Mouse (Mus musculus): ENCODE data around the gene Trpv3. TPM values are rescaled to one million over a fixed set of nuclear protein-coding genes. Genes with fewer than 3 reads are reported as not detected.
A peak's percentile ranks its signal among the peaks of the same experiment; 100 is the strongest.

Gene Trpv3
- total RNA-seq (2021): under 1 TPM; 0.54 to 0.59 TPM
- long read RNA-seq, experiment 1: 0 reads
- long read RNA-seq, experiment 2: 0 reads

DNA sequence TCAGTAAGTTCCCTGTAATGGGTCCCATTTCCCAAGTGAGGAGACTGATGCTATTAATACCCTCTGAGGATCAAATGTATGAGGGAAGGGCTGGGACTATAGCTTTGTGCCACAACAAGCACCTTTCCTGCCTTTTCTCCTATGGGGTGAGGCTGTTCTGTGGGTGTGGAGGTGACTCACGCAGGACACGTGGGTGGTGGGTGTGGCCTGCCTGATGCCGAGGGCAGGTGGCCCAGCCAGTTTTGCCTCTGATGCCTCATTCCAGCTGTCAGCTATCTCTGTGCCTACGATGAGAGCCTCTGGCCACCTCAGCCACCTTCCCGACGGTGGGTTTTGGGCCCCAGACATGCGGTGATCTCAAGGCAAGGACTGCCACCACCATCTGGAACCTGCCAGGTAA, at the start of gene Trpv3:
Trpv3 (plus strand) TSS at position 122 of the 400 bp plus-strand sequence.
- TF ChIP-seq CTCF (conservative IDR thresholded peaks at IDR 0.05): no peak
- no peak for DNase-seq (ENCODE audit: low spot score in 2 of 2)

GRCm38 (mm10) chr11:73219671-73220070, 47.5 kb upstream of the Trpv3 start:
- H3K4me3 ChIP-seq: no peak overlapping the region
- TF ChIP-seq CTCF (conservative IDR thresholded peaks at IDR 0.05): peak; percentile 55
- no peak for DNase-seq (ENCODE audit: low spot score in 2 of 2)
- H3K27ac ChIP-seq: no peak overlapping the region

More for the DNA sequence above, at the start of gene Trpv3:
- H3K27ac ChIP-seq: no peak within 1 kb of the TSS
- H3K4me3 ChIP-seq: no peak within 1 kb of the TSS

DNA sequence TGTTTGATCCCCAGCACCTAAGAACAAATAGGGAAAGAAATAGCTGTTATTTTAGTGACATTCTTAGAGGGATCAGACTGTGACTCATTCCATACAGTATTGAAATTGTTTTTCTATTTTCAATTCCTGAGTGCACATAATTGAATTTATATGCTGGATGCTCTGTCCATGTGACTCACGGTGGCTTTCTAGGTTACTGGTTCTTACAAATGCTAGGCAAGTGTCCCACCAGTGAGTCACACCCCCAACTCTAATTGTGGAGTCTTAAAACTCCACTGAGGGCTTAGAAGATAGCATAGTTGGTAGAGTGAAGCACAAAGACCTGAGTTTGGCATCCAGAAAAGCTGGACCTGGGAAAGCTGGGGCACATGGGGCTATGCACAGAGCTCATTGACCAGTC, 46.5 kb upstream of the Trpv3 start:
- no peak overlapping the region for H3K27ac ChIP-seq
- TF ChIP-seq CTCF (conservative IDR thresholded peaks at IDR 0.05): no peak
- no peak overlapping the region for H3K4me3 ChIP-seq
- no peak for DNase-seq (ENCODE audit: low spot score in 2 of 2)

- Histone ChIP-seq H3K4me3 (no peak overlapping the region), H3K27ac (no peak overlapping the region)
- TF ChIP-seq CTCF (conservative IDR thresholded peaks at IDR 0.05): no peak
- no peak for DNase-seq (ENCODE audit: low spot score in 2 of 2)
These were observed 44.3 kb upstream of the Trpv3 start for GRCm38 (mm10) chr11:73222846-73223245.

GRCm38 (mm10) chr11:73223966-73224365, 43.2 kb upstream of the Trpv3 start:
- TF ChIP-seq CTCF (conservative IDR thresholded peaks at IDR 0.05): peak; percentile 63
- H3K4me3 ChIP-seq: no peak overlapping the region
- no peak for DNase-seq (ENCODE audit: low spot score in 2 of 2)
- no peak overlapping the region for H3K27ac ChIP-seq

GRCm38 (mm10) chr11:73225856-73226255, 41.3 kb upstream of the Trpv3 start:
- Histone ChIP-seq H3K27ac (no peak overlapping the region), H3K4me3 (no peak overlapping the region)
- no peak for DNase-seq (ENCODE audit: low spot score in 2 of 2)
- no peak for TF ChIP-seq CTCF (conservative IDR thresholded peaks at IDR 0.05)

GRCm38 (mm10) chr11:73228881-73229280, 38.3 kb upstream of the Trpv3 start:
- H3K27ac ChIP-seq: no peak overlapping the region
- H3K4me3 ChIP-seq: no peak overlapping the region
- no peak for TF ChIP-seq CTCF (conservative IDR thresholded peaks at IDR 0.05)

DNA sequence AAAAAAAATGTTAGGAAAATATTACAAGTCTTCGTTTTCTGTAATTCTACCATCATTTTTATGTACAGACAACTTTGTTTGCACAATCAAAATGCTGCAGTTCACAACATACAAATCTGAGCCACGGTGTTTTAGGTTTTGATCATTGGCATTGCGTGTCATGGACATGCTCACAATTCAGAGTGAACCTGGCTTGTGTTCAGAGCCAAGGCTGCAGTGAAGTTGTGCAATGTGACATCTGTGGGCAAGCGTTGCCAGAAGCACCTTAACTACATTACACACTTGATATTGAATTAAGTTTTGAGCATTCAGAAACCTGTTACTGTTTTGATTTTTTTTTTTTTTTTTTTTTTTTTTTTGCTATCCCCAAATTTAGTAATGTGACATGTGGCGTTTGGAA, 37.1 kb upstream of the Trpv3 start:
- no peak for DNase-seq (ENCODE audit: low spot score in 2 of 2)
- Histone ChIP-seq H3K4me3 (no peak overlapping the region), H3K27ac (no peak overlapping the region)
- no peak for TF ChIP-seq CTCF (conservative IDR thresholded peaks at IDR 0.05)

More at GRCm38 (mm10) chr11:73228881-73229280, 38.3 kb upstream of the Trpv3 start:
- no peak for DNase-seq (ENCODE audit: low spot score in 2 of 2)

DNA sequence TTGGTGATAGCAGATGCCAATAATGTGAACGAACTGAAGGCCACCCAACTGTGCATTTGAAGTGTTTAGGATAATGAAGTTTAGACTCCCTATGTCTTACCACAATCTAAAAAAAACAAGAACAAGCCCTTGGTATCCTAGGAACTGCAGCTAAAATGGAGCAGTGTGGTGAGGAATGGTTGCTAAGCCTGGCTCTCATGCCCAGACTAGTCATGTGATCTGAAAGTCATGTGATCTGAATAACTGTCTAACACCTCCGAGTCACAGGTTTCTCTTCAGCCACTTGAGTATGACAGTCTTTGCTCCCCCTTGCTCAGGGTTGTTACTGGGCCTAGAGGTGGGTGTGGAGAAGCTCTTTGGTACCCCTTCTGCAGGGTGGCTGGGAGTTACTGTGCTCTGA, 34.7 kb upstream of the Trpv3 start:
- TF ChIP-seq CTCF (conservative IDR thresholded peaks at IDR 0.05): no peak
- no peak overlapping the region for H3K27ac ChIP-seq
- DNase-seq (ENCODE audit: low spot score in 2 of 2): no peak
- no peak overlapping the region for H3K4me3 ChIP-seq

DNA sequence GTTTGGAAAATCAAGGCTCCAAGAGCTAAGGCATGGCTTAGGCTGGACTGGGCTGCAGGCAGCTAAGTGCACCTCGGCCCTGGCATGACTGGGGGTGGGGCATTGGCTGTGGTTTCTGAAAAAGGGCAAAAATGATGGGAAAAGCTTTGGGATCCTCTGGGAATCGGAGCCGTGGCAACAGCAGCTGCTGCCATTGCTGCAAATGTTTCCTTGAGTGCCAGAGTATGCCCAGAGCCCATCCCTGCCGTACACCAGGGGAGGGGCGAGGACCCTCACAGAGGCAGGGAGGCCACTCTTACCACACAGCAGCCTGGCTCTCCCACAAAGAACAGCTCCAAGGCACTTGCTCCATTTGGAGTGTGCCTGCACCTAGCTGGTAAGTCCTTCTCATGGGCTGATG, 33.2 kb upstream of the Trpv3 start, which contains the start of gene Trpv1:
Trpv1 (plus strand) TSS at position 301 of the 400 bp plus-strand sequence.
- H3K27ac ChIP-seq: no peak within 1 kb of the TSS
- DNase-seq (ENCODE audit: low spot score in 2 of 2): no peak
- no peak within 1 kb of the TSS for H3K4me3 ChIP-seq
- no peak for TF ChIP-seq CTCF (conservative IDR thresholded peaks at IDR 0.05)

DNA sequence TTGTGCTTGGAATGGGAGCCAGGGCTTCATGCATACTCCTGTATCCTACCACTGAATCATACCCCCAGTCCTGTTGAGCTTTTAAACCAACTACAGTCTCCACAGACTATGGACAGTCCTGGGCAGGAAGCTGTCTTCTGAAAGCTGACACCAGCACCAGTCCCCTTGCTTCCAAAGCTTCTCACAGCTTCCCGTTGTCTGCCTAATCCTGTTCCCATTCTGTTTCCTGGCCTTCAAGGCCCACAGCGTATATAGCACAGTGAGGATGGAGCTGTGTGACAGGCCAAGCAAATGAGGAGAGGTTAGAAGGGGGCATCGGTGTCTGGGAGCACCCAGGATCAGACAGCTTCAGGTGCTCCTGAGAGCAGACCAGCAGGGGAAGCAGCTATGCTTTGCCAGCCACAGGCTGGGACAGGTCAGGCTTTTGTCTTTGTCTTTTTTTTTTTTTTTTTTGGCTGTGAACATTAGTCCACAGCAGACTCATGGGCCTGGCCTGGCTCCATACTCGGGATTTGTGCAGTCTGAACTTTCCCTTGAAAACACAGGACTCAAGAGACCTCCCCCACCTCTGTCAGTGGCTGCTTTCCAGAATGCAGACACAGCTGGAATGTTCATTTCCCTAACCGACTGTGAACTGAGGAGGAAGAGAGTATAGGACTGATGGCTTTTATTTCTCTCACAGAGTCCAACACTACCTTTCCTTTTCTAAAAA, 31.0 kb upstream of the Trpv3 start:
- H3K4me3 ChIP-seq: no peak overlapping the region
- no peak for TF ChIP-seq CTCF (conservative IDR thresholded peaks at IDR 0.05)
- H3K27ac ChIP-seq: no peak overlapping the region
- no peak for DNase-seq (ENCODE audit: low spot score in 2 of 2)

- no peak overlapping the region for H3K27ac ChIP-seq
- DNase-seq (ENCODE audit: low spot score in 2 of 2): no peak
- no peak overlapping the region for H3K4me3 ChIP-seq
- TF ChIP-seq CTCF (conservative IDR thresholded peaks at IDR 0.05): no peak
These were observed 30.5 kb upstream of the Trpv3 start for GRCm38 (mm10) chr11:73236731-73237130.

- DNase-seq (ENCODE audit: low spot score in 2 of 2): no peak
- Histone ChIP-seq H3K27ac (no peak overlapping the region), H3K4me3 (no peak overlapping the region)
- no peak for TF ChIP-seq CTCF (conservative IDR thresholded peaks at IDR 0.05)
These were observed 25.0 kb upstream of the Trpv3 start for GRCm38 (mm10) chr11:73242199-73242598.

GRCm38 (mm10) chr11:73242777-73243176, 24.4 kb upstream of the Trpv3 start:
- Histone ChIP-seq H3K27ac (no peak overlapping the region), H3K4me3 (no peak overlapping the region)
- no peak for DNase-seq (ENCODE audit: low spot score in 2 of 2)
- no peak for TF ChIP-seq CTCF (conservative IDR thresholded peaks at IDR 0.05)

Measured in layer of hippocampus, adult 2 months (tissue).